In genomic region chr14:20113964-20114363, GRCm38 (mm10) we compare ENCODE assay signal across 8 mouse cellular contexts. TPM values are rescaled to one million over a fixed set of nuclear protein-coding genes. Genes with fewer than 3 reads are reported as not detected.
A peak's percentile ranks its signal among the peaks of the same experiment; 100 is the strongest.
DNase-seq lines count a peak whose midpoint lies in the region; TF ChIP-seq lines count a peak whose summit lies in the region.

No protein-coding gene starts in this region.

- no peak overlapping the region for H3K4me3 ChIP-seq in E14TG2a.4 (replicated peaks; ENCODE audit: low read length)
- no peak overlapping the region for H3K4me3 ChIP-seq in forebrain, embryonic 10.5 days
- no peak overlapping the region for H3K4me3 ChIP-seq in olfactory bulb, adult 2 months (ENCODE audit: insufficient read depth, low read depth, low read length)

- TF ChIP-seq CTCF in E14TG2a.4 (conservative IDR thresholded peaks at IDR 0.05; ENCODE audit: low read length): peak; percentile 80
- TF ChIP-seq CTCF in olfactory bulb, adult 2 months (IDR thresholded peaks at IDR 0.05; ENCODE audit: insufficient read depth, low read depth, low read length): peak; percentile 76

- no peaks in the 10 kb centered on the region for H3K36me3 ChIP-seq in E14TG2a.4 (ENCODE audit: insufficient read depth, low read length)
- no peaks in the 10 kb centered on the region for H3K36me3 ChIP-seq in forebrain, embryonic 10.5 days (replicated peaks)

- H3K27me3 ChIP-seq in E14TG2a.4 (ENCODE audit: insufficient read depth, low read length): peaks cover 5% of the 10 kb centered on the region; the same call in 1 of the 2 replicates
- H3K27me3 ChIP-seq in forebrain, embryonic 10.5 days (ENCODE audit: poor library complexity, severe bottlenecking): no peaks in the 10 kb centered on the region

- H3K4me1 ChIP-seq in E14TG2a.4 (replicated peaks; ENCODE audit: low read depth, low read length): peaks cover 41% of the 10 kb centered on the region
- peaks cover 21% of the 10 kb centered on the region for H3K4me1 ChIP-seq in forebrain, embryonic 10.5 days
- H3K4me1 ChIP-seq in olfactory bulb, adult 2 months (ENCODE audit: control insufficient read depth, insufficient read depth, low read length): no peaks in the 10 kb centered on the region

- intact Hi-C loops in heart, postnatal 25 days (cut with DNase I): loop anchor here (1.0 kb wide), 1 partner anchor 144 kb away; no protein-coding TSS in a partner anchor

- no peak for TF ChIP-seq POLR2A in olfactory bulb, adult 2 months (IDR thresholded peaks at IDR 0.05; ENCODE audit: insufficient read depth, low read depth, low read length)

- WGBS in forebrain, embryonic 10.5 days: 5% methylated on average over 6 of the region's 6 CpGs
- WGBS in olfactory bulb, adult 2 months: 6% methylated on average over 6 of the region's 6 CpGs

- H3K27ac ChIP-seq in forebrain, embryonic 10.5 days: peak overlapping the region; percentile 3; the same call in 1 of the 2 replicates
- H3K27ac ChIP-seq in olfactory bulb, adult 2 months (ENCODE audit: insufficient read depth, low read depth, low read length): no peak overlapping the region

- H3K9me3 ChIP-seq in E14TG2a.4 (ENCODE audit: low read length): no peaks in the 10 kb centered on the region
- H3K9me3 ChIP-seq in forebrain, embryonic 10.5 days: 0 out of 2 replicates have a peak, but pooled peaks cover 3% of the 10 kb centered on the region

- peak; percentile 52 for DNase-seq in c-Kit-negative CD71-positive TER-119-positive erythroid progenitor cells, embryonic 14.5 days (ENCODE audit: low read depth, low spot score)
- peak; percentile 81 for DNase-seq in forebrain, embryonic 10.5 days (ENCODE audit: extremely low spot score, low spot score)
- peak; percentile 56 for DNase-seq in heart, postnatal 25 days (ENCODE audit: low spot score)
- DNase-seq in layer of hippocampus, adult 18-20 months (ENCODE audit: low spot score in 2 of 2): peak; percentile 72 to 93
- peak; percentile 78 to 80 for DNase-seq in lung, adult 18-20 months
- DNase-seq in testis, postnatal 14 days (ENCODE audit: low spot score): peak; percentile 75

RNA-seq across cellular contexts. Expression of gene Saysd1, which starts 24.4 kb away (rescaled TPM):
- 10.9 and 11.9 TPM in 2 replicates for polyA plus RNA-seq in forebrain, embryonic 10.5 days (2016; fragmentation: Nextera tagmentation; extraction: Ambion mirVana)
- 1 to 10 TPM; 2.4 to 2.7 TPM for total RNA-seq in heart, postnatal 25 days (2021)
- 1 to 10 TPM; 3.8 to 4.2 TPM for total RNA-seq in layer of hippocampus, adult 18-20 months (2021)
- not detected in 2 replicates for polyA plus RNA-seq in olfactory bulb, adult 2 months (2012; ENCODE audit: insufficient read depth, insufficient read length, low replicate concordance, missing spikeins)
